Mouse (Mus musculus) megakaryocyte, adult 5-6 weeks (primary cell): Measurements from ENCODE around the gene 1110017D15Rik. TPM values are rescaled to one million over a fixed set of nuclear protein-coding genes. Genes with fewer than 3 reads are reported as not detected.

Experiments used
- ATAC-seq: 2 replicates; pipeline ENCODE4 v1.8.0; 2016; ENCODE audit warnings: mild to moderate bottlenecking, inconsistent platforms; ENCODE audit not compliant: poor library complexity, severe bottlenecking
- total RNA-seq, 2 experiments: library from RNA; stranded (forward) in 1 of 2; stranded (reverse) in 1 of 2; fragments of 153-499, 151-499 nt in 1 of 2; fragments of 221-1000, 200-1000 nt in 1 of 2; gene quantifications; 2 replicates each; pipeline versions ENCODE4 v1.2.3 to v1.2.4; 2015 to 2017

1110017D15Rik gene
- total RNA-seq, 2 experiments from 2014 or later: not detected

DNA sequence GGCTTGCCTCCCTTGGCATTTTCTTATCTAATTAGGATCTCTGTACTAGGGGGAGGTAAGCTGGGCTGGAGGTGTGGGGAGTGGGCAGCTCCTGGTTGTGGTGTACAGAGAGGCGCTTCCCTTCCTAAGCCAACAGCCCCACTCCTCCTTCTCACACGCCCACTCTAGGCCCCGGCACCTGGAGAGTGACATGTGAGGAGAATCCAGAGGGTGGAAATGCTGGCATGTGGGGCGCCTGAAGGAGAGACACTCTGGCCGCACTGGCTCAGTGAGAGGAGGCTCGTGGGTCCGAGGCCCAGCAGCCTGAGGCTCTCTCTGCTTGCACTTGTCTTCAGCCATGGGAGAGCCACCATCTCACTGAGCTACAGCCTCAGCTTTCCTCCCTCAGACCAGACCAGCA lies 1.2 kb upstream of the 1110017D15Rik start:
- no peak for ATAC-seq

DNA sequence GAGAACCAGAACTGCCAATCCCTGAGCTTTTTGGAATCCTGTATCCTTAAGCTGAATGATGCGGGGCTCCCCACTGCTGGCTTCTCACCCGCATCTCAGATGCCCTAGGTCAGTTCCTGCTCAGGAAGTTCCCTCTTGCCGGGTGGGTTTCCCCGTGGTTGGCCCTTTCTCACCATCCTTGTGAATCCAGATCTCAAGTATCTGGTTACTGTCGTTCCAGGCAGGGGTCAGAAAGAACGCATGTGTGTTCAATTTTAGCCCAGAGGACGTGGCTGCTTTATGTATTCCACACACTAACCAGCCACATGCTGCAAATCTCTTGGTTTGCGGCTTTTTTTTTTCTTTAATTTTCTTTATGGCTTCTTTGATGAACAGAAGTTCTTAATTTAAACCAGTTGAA lies 3.4 kb downstream of the 1110017D15Rik start:
- no peak for ATAC-seq

DNA sequence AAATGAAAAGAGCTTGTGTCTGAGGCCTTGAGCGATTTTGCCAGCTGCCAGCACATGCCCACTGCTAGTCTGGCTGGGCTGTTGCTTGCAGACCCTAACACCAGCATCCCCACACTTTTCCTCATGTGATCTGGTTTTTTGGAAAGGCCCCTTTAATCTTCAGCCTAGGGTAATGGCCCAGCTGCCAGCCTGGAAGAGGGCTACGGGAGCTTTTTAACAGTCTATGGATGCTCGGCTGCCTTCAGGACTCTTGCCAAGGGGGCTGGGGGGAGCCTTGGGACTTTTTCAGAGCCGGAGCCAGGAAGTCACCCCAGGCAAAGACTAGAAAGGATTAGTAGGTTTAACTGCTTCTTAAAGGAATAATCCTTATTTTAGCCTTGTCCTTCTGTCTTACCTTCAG lies 3.8 kb downstream of the 1110017D15Rik start:
- no peak for ATAC-seq

DNA sequence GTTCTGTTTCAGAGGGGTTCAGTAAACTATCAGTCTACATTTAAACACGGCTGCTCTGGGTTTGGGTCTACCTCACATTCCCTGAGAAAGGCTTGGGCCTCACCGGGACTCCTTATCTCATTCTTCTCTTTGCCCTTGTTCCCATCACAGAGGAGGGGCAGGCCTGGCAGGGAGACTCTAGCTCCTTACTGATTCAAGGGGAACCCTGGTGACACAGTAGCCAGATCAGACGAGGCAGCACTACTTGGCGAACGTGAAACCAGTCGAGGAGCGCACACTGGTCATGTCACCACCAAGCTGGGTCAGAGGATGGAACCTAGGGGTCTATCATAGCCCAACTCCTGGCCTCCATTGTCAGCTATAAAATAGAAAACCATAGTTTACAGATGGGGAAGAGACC lies 9.1 kb downstream of the 1110017D15Rik start:
- ATAC-seq: no peak

DNA sequence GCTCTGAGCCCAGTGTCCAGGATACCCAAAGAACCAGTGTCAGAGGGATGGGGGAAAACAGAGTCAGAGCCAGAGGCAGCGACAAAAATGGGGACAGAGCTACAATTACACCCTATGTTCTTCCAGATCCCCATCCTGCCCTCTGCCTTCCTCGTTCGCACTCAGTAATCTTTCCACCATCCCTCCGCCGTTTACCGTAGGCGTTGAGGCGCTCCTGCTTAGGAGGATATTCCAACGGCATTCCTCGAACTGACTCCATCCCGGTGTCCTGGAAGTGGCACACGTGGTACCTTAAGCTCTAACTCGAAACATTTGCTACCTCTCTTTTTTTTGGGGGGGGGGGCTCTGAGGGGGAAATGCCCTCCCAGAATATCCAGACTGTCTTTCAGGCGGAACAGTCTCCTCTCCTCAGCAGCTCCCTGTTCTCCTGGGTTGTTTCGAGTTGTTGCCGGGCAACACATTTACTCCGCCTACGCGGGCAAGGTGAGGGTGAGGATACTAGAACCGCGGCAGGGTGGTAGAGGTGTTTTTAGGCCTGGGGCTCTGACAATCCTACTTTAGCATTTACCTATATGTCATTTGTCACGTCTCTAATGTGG lies 9.7 kb downstream of the 1110017D15Rik start:
- no peak for ATAC-seq

DNA sequence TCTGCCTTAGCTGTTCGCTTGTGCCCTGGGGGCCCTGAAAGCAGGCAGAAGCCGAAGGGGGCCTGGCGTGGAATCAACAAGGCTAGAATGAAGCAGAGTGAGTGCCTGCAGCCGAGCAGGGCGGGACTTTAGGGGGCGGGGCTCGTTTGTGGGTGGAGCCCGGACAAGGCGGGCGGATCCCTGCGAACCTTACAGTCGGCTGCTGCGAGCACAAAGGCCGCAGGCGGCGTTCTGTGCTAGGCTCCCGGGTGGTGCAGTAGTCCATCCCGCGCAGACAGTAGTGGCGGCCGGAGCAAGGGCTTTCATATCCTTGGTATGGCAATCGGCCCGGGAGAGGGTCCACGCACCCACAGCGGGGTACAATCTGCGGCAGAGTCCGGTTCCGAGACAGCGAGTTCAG lies 10.2 kb downstream of the 1110017D15Rik start:
- ATAC-seq: peak; percentile 72

DNA sequence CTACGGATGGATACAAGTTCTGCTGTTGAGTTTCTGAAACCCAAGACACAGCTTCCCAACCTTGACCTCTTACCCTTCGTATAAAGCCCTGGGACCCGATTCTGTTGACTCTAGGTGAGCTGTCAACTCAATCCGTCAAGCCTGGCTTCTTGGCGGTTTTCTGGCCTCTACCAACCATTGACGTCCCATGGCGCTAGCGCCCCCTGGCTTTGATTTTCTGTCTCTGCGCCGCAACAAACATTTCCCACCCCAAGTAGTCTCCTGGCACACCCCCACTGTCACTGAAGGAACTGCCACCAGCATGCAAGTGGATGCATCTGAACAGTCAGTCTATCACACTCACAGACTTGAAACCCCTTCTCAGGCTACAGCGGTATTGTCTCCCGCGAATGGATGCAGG lies 11.0 kb downstream of the 1110017D15Rik start:
- 0 out of 2 replicates have a peak, but pooled peaks have one; percentile 11 for ATAC-seq

DNA sequence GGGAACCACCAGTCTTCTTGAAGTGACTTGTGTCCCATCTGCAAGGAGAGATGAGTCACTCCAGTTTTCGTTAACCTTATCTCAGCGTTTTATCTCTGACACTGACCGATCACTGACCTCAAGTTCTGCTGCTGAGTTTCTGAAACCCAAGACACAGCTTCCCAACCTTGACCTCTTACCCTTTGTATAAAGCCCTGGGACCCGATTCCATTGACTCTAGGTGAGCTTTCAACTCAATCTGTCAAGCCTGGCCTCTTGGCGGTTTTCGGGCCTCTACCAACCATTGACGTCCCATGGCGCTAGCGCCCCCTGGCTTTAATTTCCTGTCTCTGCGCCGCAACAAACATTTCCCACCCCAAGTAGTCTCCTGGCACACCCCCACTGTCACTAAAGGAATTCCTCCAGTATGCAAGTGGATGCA lies 12.0 kb downstream of the 1110017D15Rik start:
- ATAC-seq: no peak

DNA sequence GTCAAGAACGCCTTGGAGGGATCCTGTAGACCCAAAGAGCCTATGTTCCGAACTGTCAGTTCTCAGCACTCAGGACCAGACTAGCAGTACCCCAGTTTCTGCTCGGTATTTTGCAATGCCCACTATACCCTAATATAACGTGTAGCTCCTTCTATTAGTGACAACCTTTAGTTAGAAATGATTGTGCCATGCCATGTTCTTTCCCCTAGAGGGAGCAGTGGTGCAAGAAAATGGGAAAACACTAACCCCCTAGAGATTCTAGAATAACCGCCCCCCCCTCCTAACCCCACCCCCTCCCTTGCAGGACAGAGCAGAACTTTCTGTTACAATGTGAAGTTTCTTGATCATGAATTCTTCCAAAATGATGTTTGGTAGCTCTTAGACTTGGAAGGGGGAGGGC lies 12.8 kb downstream of the 1110017D15Rik start:
- ATAC-seq: no peak

DNA sequence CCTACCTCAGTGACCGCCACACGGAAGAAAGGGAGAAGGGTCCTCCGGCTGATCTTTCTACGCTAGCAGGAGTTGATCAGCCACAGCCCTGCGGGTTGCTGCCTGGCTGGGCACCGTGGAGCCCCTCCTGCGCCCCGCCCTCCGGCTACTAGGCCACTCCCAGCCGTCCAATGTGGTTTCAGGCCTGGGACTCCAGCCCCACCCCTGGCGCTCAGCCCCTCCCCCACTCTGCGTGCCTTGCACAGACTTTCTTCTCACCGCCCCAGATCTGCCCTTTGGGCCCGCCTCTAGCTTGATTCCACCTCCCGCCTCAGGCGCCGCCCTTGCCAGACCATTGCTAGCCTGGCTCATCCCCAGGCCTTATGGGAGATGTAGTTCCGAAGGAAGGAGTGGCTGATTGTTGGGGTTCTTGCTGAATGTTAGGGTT lies 14.1 kb downstream of the 1110017D15Rik start, which contains the start of gene AI464131:
AI464131 (minus strand) TSS at position 91 of the 427 bp plus-strand sequence.
- peak; percentile 88 for ATAC-seq

DNA sequence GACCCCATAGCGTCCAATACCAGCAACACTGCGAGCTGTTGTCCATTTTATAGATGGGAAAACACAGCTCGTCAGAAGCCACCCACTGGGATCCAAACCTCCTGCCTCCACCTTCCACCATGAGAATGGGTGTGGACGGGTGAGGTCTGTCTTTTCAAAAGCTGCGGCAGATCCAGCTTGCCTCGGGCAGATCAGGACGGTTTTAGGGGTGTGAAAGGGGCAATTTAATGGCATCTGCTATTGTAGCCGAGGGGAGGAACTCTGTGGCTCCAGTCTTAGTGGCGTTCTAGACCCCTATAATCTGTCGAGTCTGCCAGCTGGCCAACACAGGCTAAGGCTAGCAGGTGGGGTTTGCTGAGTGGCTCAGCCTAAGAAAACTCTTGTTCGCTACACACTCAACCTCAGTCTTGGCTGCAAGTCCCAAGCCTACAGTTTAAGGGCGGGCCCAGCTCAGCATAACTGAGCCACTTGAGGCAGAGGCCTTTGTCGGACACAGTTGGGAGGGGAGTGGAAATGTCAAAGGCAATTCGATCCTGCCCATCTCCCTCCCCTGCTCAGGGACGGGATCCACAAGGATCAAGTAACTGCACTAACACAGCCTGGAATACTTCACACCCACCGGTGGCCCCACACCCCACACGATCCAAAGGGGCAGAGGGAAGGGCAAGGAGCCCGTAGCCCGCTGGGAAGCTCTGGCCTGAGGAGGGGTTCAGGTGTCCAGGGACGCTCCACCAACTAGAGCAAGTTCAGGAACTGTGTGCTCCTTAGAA lies 14.8 kb downstream of the 1110017D15Rik start:
- 0 out of 2 replicates have a peak, but pooled peaks have one; percentile 2 for ATAC-seq

DNA sequence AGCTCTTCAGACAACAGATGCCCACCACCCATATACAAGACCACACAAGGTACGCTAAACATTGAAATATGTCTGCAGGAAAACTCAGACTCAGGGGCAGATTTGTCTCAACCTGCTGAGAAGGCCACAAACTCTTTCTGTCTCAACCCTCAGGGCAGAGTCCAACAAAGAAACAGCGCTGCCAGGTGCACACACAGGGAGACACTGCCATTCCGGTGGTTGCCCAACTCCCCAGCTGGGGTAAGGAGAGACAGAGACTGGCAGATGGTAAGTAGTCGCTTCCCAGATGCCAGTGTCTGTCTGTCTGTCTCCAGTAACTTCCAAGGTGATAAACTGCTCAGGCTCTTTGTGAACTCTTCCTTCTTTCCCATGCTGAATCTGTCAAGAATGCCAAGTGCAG lies 16.3 kb downstream of the 1110017D15Rik start:
- no peak for ATAC-seq

DNA sequence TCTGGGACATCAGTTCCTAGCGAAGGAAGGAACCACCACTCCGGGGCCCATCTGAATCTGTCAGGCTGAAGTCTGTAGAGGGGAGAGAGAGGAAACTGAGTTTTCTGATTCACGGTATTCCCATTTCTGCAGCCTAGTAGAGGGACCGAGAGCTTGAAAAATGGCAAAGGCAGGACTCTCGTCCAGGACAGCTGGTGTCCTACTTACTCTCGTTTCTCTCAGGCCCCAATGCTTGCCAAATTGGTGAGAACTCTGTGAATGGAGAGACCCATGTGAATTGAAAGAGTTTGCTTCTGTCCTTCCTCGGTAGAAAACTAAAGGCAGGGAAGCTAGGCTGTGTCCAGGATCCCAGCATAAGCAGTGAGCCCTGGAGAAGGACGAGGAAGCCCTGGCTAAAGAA lies 17.5 kb downstream of the 1110017D15Rik start:
- no peak for ATAC-seq

DNA sequence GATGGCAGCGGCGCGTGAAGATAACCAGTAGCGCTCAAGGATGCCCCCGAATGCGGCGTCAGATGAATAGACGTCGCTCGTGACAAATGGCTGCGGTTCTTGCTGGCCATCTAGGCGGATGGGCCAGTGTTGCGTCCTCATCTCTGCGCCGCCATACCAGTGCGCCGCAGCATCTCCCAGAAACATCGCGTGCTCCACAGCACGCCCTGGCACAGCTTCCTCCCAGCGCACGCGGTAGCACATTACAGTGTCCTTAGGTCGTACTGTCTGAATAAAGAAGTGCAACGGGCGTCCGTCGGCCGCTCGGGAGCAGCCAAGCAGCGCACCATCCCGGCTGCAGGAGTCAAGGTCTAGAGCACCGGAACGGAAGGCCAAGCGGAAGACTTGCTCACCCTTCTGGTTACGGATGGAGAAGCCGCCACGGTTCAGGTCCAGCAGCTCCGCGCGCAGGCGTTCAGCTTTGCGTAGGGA lies 18.2 kb downstream of the 1110017D15Rik start:
- ATAC-seq: no peak

DNA sequence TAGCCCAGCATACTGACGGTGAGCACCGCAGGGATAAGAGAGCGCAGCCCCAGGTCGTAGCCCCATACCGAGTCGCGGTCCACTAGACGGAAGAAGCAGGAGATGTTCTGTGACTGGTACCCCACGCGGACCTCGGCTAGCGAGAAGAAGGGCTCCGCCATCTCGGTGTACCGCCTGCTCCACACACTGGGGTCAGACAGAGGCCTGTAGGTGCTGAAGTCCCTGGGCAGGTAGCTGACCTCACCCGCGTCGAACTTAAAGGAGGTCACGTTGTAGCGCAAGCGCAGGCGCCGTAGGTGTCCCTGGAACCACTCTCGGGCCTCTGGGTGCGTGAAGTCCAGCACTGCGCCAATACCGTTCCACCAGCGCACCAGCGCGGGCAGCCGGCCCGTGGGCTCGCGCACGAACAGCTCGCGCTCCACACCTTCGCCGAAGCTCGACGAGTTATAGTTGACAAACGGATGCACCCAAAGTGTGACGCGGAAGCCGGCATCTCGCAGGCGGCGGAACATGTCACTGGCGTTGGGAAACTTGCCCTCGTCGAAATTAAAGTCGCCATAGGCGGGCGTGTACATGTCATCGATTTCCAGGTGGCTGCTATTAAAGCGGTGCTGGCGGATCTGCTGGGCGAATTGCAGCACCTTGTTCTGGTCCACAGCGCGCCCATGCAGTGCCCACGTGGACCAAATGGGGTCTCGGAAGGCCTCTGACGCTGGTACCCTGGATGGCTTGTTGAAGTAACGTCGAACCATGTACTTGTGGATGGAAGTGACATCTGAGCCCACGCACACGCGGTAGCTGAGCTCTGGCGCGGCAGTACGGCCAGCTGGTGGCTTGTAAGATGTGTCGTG lies 18.9 kb downstream of the 1110017D15Rik start:
- ATAC-seq: no peak

DNA sequence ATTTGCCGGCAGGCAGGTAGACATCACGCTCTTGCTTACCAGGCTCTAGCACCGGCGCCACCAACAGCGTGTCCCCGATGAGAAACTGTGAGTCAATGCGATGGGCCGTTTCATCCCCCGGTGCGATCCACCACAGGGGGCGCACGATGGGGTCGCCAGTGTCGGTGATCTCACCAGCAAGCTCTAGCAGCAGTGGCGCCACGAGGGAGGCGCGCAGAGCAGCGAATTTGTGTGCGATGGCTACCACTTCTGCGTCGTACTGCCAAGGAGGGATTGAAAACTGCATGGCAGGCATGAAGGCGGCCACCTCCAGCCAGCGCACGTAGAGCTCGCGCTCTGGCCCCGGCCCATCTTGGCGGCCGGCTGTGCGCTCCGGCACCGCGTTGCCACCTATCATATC lies 19.6 kb downstream of the 1110017D15Rik start:
- ATAC-seq: no peak

DNA sequence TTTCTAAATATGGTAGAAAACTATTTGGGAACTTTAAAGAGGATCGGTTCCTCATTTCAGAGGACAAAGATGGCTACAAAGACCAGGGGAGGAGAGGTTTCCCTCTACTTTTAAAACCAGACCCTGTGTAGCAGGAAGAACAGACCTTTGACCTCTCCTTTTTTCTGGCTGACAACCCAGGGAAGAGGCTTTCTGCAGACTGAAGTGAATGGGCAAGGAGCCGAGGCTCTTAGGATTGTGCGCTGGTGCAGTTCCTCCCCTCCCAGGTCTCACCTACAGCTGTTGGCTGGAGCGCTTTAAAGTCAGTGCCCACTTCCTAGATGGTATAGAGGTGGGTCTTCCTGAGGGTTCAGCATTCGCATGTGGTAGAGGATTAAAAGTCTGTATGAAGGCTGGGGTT lies 20.1 kb downstream of the 1110017D15Rik start:
- ATAC-seq: no peak

DNA sequence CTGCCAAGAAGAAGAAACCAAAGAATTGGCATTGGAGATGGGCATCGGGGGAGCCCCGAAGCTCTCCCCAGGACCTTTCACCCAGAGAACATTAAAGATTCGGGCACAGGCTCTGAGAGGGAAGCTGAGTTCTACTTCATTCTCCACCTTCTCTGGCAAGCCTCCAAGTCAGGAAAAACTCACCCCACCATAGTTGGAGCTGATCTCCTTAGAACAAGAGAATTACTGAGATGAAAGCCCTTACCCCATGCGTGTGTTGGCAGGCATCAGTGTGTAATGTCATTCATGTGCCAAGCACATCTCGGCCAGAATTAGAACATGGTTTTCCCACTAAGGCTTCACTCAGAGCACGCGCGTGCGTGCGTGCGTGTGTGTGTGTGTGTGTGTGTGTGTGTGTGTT lies 21.3 kb downstream of the 1110017D15Rik start:
- no peak for ATAC-seq

DNA sequence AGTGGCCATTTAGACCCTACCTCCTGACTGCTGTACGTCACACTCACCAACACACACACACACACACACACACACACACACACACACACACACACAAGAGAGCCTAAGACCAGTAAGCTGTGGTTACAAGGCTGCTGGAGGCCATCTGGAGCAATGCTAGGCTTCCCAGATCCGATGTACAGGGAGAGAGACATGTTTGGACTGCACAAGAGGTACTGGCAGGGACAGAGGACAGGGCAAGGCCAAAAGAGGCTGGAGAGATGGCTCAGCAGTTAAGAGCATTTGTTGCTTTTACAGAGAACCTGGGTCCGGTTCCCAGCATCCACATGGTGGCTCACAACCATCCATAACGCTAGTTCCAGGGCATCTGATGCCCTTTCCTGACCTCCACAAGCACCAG lies 22.1 kb downstream of the 1110017D15Rik start:
- ATAC-seq: no peak

DNA sequence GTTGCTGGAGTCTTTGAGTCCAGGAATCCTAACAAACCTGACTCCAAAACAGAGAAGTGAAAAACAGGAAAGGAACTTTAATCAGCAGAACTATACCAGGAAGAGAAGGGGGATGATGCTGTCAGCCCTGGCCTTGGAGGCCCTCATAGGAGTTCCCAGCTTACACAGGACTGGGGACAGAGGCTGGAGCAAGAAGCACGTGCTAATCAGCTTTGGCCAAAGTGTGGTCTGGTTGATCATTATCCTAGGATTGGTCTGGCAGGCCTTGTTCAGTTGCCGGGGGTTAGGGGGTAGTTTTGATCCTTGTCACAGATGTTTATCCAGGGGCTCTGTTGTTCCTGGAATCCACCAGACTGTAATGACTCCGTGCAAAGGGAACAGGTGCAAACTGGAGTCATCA lies 22.8 kb downstream of the 1110017D15Rik start:
- ATAC-seq: no peak

DNA sequence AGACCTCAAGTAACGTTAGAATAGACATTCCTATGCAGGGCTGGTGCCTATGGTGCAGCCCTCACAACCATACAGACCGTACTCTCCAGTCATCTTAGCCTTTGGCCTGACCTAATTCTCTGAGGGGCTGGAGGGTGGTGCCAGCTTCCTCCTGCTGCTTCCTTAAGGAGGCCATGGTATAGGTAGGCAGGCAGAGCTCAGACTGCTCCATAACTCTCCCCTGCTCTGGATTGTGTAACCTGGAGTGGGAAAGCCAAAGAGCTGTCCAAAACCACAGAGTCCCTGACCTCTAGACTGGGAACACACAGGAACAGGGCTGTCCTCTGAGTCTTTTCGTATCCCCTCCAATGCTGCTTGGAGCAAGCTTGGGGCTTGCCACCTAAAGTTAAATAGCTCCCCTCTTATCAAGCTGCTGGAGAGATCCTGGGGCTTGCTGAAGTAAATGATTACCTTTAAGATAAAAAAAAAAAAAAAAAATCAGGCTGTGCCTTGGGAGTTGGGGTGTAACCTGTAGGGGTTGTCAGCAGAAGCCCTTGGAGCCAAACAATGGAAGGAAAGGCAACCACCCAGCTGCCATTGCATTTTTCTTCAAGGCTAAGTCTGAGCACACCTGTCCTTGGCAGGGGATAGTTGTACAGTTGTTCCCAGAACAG lies 23.5 kb downstream of the 1110017D15Rik start:
- ATAC-seq: no peak
